Mouse (Mus musculus) heart, adult 2 months (tissue): ENCODE results near the gene Grhl1. TPM values are rescaled to one million over a fixed set of nuclear protein-coding genes. Genes with fewer than 3 reads are reported as not detected.
"Not testable (repeated sequence)": the region's sequence is repeated elsewhere in the genome, so short reads cannot be mapped to it uniquely, and the experiment has no call there.

Source experiments
- DNase-seq, 2 experiments: peaks; one replicate each; pipeline ENCODE4 v3.0.0; 2021
- H3K27ac ChIP-seq: fragments of 200-600 bp; 2 replicates; pipeline ENCODE4 v1.8.1; 2022
- H3K27me3 ChIP-seq: fragments of 200-500 bp; 2 replicates; pipeline ENCODE4 v1.6.1; 2012; ENCODE audit warnings: mild to moderate bottlenecking, low read length, inconsistent platforms, mixed read lengths; ENCODE audit not compliant: control insufficient read depth, insufficient read depth
- H3K36me3 ChIP-seq: fragments of 200-500 bp; 2 replicates; pipeline ENCODE4 v1.6.1; 2012; ENCODE audit warnings: low read length, inconsistent platforms; ENCODE audit not compliant: control insufficient read depth, insufficient read depth
- H3K4me1 ChIP-seq: fragments of 200-500 bp; 2 replicates; pipeline ENCODE4 v1.6.1; 2011; ENCODE audit warnings: low read length; ENCODE audit not compliant: control insufficient read depth, insufficient read depth
- H3K4me3 ChIP-seq: fragments of 200-600 bp; 2 replicates; pipeline ENCODE4 v1.8.1; 2022
- H3K79me2 ChIP-seq: fragments of 200-500 bp; replicated peaks from 2 replicates; pipeline ENCODE4 v1.6.1; 2012; ENCODE audit warnings: mild to moderate bottlenecking, inconsistent platforms, low read length, moderate library complexity, mixed read lengths; ENCODE audit not compliant: control insufficient read depth, insufficient read depth
- H3K9ac ChIP-seq: fragments of 200-500 bp; 2 replicates; pipeline ENCODE4 v1.6.1; 2012; ENCODE audit warnings: low read depth, mild to moderate bottlenecking, control low read depth, inconsistent platforms, low read length, mixed read lengths
- CTCF ChIP-seq: fragments of 200-600 bp; IDR thresholded peaks from 2 replicates; pipeline ENCODE4 v1.8.1; 2022; ENCODE audit warnings: antibody characterized with exemption, mild to moderate bottlenecking, moderate library complexity
- EP300 ChIP-seq: fragments of 200-500 bp; IDR thresholded peaks from 2 replicates; pipeline ENCODE4 v1.6.1; 2011; ENCODE audit warnings: low read depth, low read length, control low read depth; ENCODE audit not compliant: insufficient read depth
- POLR2A ChIP-seq: fragments of 200-500 bp; IDR thresholded peaks from 2 replicates; pipeline ENCODE4 v1.6.1; 2011; ENCODE audit warnings: mild to moderate bottlenecking, low read depth, low read length, control low read depth; ENCODE audit not compliant: insufficient read depth
- WGBS: fragments of 180-500 bp; shearing (Covaris S2); methylation state at CpG from one replicate; pipeline ENCODE4 v1.1.7; 2018; 5-methylcytosine and 5-hydroxymethylcytosine counted together
- intact Hi-C: fragments of 180-260 bp; cut with DNase I; formaldehyde crosslinking; loops from one replicate; pipeline ENCODE4 v1.15.1; 2025
- polyA plus RNA-seq: library from polyadenylated mRNA; depleted of rRNA; stranded (reverse); fragments of >200 nt; gene quantifications from 2 replicates; pipeline ENCODE4 v1.2.3, GENCODE M21; 2012
- total RNA-seq, 2 experiments: library from RNA; stranded (reverse); gene quantifications; 2 replicates each; pipeline ENCODE4 v1.2.3; 2021

Gene Grhl1
- total and polyA plus RNA-seq, 3 experiments, result 0.39 to 0.73 (median 0.43) TPM

DNA sequence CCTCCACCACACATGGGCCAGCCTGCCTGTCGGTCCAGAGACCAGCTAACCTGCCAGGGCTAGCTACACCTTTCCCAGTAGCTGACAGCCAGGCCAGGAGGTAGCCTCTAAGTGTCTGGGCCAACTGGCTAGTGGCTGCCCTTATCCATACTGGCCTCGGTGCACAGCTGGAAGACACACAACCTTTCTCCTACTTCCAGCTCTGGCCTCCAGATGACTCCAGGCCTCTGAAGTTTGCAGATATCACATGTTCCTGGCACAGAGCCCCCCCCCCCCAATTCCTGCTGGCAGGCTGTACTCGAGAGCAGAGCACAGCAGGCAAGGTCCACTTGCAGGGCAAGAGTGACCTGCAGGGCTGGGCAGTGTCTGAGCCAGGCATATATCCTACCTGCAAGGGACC, 55.1 kb downstream of the Grhl1 start:
- TF ChIP-seq POLR2A, result no peak
- no peak for TF ChIP-seq CTCF
- TF ChIP-seq EP300, result no peak
- no peaks in the 10 kb centered on the region for H3K36me3 ChIP-seq
- H3K27me3 ChIP-seq, result no peaks in the 10 kb centered on the region
- no peaks in the 10 kb centered on the region for H3K79me2 ChIP-seq
- no peaks in the 10 kb centered on the region; the same call in 1 of the 2 replicates for H3K4me1 ChIP-seq
- DNase-seq, result peak in 1 of 2 experiments; percentile 53
- 17% methylated on average over 3 of the region's 3 CpGs for WGBS
- H3K27ac ChIP-seq, result no peak overlapping the region
- no peak overlapping the region for H3K4me3 ChIP-seq
- H3K9ac ChIP-seq, result no peak overlapping the region
- intact Hi-C loops, result no loop called here

DNA sequence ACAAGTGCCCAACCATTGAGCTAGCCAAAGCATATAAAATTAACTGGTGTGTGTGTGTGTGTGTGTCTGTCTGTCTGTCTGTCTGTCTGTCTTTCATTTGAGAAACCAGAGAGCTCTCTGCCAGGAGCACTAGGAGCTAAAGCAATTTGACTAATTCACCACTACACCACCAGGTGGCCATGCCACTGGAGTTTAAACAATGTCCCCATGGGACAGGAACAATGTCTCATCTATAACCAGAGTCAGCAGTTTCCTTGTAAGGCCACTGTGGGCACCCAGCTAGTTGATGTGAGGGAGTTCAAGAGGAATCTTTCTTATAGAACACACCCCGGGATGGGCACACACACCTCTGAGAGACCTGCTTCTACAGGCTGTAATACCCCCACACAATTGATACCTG, 58.1 kb downstream of the Grhl1 start:
- Histone ChIP-seq H3K27me3 (no peaks in the 10 kb centered on the region), H3K27ac (no peak overlapping the region), H3K79me2 (no peaks in the 10 kb centered on the region), H3K36me3 (no peaks in the 10 kb centered on the region), H3K4me3 (no peak overlapping the region), H3K4me1 (peaks cover 11% of the 10 kb centered on the region), H3K9ac (no peak overlapping the region)
- intact Hi-C loops, result loop anchor here (1.0 to 2.0 kb wide), 3 partner anchors 21 to 67 kb away; partner anchors contain the start of gene Klf11
- WGBS, result 77% methylated on average over 1 of the region's 1 CpGs
- peak; percentile 46 to 51 for DNase-seq
- TF ChIP-seq CTCF, result peak; percentile 76
- no peak for TF ChIP-seq POLR2A

DNA sequence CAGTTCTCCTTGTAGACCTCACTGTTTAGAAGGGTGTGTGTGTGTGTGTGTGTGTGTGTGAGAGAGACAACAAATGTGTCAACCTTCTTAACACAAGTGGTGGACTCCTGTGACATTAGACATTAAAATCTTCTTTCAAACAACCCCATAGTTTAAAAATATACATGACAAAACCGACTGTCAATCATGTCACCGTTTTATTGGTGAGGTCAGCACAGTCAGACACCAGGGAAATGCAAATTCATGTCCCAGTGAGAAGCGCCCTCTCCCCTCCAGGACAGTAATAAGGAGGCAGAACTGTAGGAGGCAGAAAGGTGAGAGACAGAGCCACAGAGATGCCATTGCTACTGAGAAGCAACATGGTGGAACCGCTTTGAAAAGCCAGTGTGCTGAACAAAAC, 60.3 kb downstream of the Grhl1 start:
- H3K36me3 ChIP-seq, result no peaks in the 10 kb centered on the region
- TF ChIP-seq EP300 (no peak), CTCF (no peak), POLR2A (no peak)
- DNase-seq, result no peak
- H3K27me3 ChIP-seq, result no peaks in the 10 kb centered on the region
- WGBS, result 74% methylated on average over 4 of the region's 4 CpGs
- peaks cover 11% of the 10 kb centered on the region for H3K4me1 ChIP-seq
- no peak overlapping the region for H3K4me3 ChIP-seq
- no peaks in the 10 kb centered on the region for H3K79me2 ChIP-seq
- no peak overlapping the region for H3K27ac ChIP-seq
- intact Hi-C loops, result no loop called here
- no peak overlapping the region for H3K9ac ChIP-seq

DNA sequence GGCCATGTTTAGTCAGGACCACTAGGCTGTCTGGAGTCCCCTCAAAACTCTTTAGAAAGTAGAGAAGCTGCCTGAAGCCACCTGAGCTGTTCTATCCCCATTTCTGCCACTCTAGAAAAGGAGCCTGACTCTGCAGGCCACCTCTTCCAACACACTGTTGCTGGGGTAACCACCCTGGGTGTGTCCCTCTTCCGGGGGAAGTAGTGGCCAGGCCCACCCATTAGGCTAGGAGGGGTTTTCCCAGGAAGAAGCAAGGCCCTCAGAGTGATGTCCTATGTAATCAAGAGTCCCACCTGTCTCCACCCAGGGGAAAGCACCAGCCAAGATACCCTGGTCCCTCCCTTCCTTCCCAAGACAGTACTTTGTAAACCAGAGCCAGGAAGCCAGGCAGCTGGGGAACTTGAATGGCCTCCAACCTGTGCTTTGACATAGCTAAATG, 61.7 kb downstream of the Grhl1 start:
- Histone ChIP-seq H3K79me2 (no peaks in the 10 kb centered on the region), H3K27me3 (no peaks in the 10 kb centered on the region), H3K4me1 (peaks cover 11% of the 10 kb centered on the region), H3K9ac (no peak overlapping the region), H3K36me3 (no peaks in the 10 kb centered on the region), H3K27ac (peak overlapping the region; percentile 76), H3K4me3 (no peak overlapping the region)
- intact Hi-C loops, result no loop called here
- peak; percentile 72 to 79 for DNase-seq
- WGBS, result 32% methylated on average over 1 of the region's 1 CpGs
- TF ChIP-seq POLR2A (no peak), EP300 (peak; percentile 80), CTCF (no peak)

DNA sequence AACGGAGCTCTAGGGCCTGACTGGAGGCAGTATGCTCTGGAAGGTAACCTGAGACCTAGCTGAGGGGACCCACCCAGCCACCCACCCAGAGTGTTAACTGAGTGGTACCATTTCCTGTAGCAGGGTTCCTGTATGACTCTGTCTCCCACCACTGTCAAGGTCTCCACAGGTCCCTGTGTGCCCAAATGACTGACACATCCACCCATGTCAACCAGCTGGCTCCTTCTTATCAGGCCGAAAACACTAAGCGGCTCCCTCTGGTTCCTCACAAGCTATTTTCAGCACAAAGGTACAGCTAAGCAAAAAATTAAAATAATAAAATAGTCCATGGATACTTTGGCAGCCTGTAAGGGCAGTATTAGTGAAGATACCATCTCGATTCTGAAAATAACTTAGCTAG, 62.1 kb downstream of the Grhl1 start:
- Histone ChIP-seq H3K36me3 (no peaks in the 10 kb centered on the region), H3K4me1 (peaks cover 11% of the 10 kb centered on the region), H3K27me3 (no peaks in the 10 kb centered on the region), H3K9ac (no peak overlapping the region), H3K4me3 (no peak overlapping the region), H3K79me2 (no peaks in the 10 kb centered on the region), H3K27ac (peak overlapping the region; percentile 76)
- DNase-seq, result no peak
- TF ChIP-seq CTCF, result no peak
- no peak for TF ChIP-seq POLR2A
- no peak for TF ChIP-seq EP300
- intact Hi-C loops, result no loop called here
- WGBS, result 9% methylated on average over 4 of the region's 4 CpGs

DNA sequence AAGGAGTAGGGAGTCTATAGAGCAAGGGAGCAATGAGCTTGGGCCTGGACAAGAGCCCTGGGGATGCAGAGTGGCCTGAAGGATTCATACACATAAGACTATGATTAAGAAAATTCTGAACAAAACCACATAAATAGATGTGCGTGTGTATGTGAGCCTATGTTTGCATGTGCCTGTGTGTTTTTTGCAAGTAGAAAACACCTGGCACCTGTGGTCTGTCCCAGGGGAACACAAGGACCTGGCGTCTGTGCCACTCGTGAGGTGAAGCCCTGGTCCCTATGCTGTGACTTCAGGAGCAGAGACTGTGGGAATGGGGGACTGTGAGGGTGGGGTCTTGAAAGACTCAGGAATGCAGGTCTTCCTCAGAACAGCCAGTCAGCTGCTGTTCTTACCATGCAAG, 62.6 kb downstream of the Grhl1 start:
- TF ChIP-seq POLR2A, result no peak
- no peaks in the 10 kb centered on the region for H3K36me3 ChIP-seq
- H3K27me3 ChIP-seq, result no peaks in the 10 kb centered on the region
- WGBS, result 85% methylated on average over 3 of the region's 3 CpGs
- DNase-seq, result no peak
- no peak overlapping the region for H3K4me3 ChIP-seq
- H3K79me2 ChIP-seq, result no peaks in the 10 kb centered on the region
- H3K27ac ChIP-seq, result peak overlapping the region; percentile 76
- intact Hi-C loops, result no loop called here
- H3K9ac ChIP-seq, result no peak overlapping the region
- H3K4me1 ChIP-seq, result peaks cover 11% of the 10 kb centered on the region

DNA sequence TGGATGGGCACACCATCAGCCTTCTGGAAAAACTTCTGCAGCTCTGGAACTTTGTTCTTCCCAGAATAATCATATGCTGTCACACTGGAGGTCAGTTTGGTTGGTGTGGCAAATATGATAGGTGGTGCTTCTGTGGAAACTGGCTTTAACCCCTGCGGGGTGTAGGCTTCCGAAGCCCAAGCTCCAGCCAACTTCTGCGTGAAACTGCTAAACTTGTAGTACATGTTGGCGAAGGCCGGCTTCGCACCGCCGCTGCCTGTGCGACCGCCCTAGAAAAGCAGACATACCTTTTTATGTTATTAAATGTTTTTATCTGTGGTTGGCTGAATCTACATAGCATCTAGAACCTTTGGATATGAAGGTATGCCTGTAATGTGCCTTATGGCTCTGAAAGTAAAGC, 66.7 kb downstream of the Grhl1 start:
- DNase-seq, H3K36me3 ChIP-seq, H3K4me3 ChIP-seq, intact Hi-C loops, H3K9ac ChIP-seq, H3K27ac ChIP-seq, H3K27me3 ChIP-seq, H3K79me2 ChIP-seq: not testable (repeated sequence)
- peaks cover 15% of the 10 kb centered on the region for H3K4me1 ChIP-seq
- 96% methylated on average over 10 of the region's 10 CpGs for WGBS
